Mouse (Mus musculus) forebrain, embryonic 15.5 days (tissue): ENCODE results near the gene Map2. TPM values are rescaled to one million over a fixed set of nuclear protein-coding genes. Genes with fewer than 3 reads are reported as not detected.
A peak's percentile ranks its signal among the peaks of the same experiment; 100 is the strongest.

Experiments used
- ATAC-seq: fragments of 200-750 bp; cut with Nextera tagmentation; replicated peaks from 2 replicates; pipeline ENCODE4 v1.8.0; 2017; ENCODE audit warnings: mild to moderate bottlenecking, moderate TSS enrichment, moderate library complexity
- H3K27ac ChIP-seq: fragments of 300-500 bp; sonication (generic); replicated peaks from 2 replicates; pipeline ENCODE4 v1.5.1; 2015; ENCODE audit warnings: mild to moderate bottlenecking, inconsistent platforms
- H3K27me3 ChIP-seq: fragments of 300-500 bp; sonication (generic); 2 replicates; pipeline ENCODE4 v1.6.1; 2015; ENCODE audit warnings: inconsistent platforms
- H3K36me3 ChIP-seq: fragments of 300-500 bp; sonication (generic); 2 replicates; pipeline ENCODE4 v1.6.1; 2015; ENCODE audit warnings: mild to moderate bottlenecking, inconsistent platforms
- H3K4me1 ChIP-seq: fragments of 300-500 bp; sonication (generic); 2 replicates; pipeline ENCODE4 v1.6.1; 2015; ENCODE audit warnings: inconsistent platforms
- H3K4me2 ChIP-seq: fragments of 300-500 bp; sonication (generic); replicated peaks from 2 replicates; pipeline ENCODE4 v1.6.1; 2015; ENCODE audit warnings: mild to moderate bottlenecking, inconsistent platforms
- H3K4me3 ChIP-seq: fragments of 300-500 bp; sonication (generic); 2 replicates; pipeline ENCODE4 v1.5.1; 2015; ENCODE audit warnings: mild to moderate bottlenecking, inconsistent platforms
- H3K9ac ChIP-seq: fragments of 300-500 bp; sonication (generic); replicated peaks from 2 replicates; pipeline ENCODE4 v1.6.1; 2015; ENCODE audit warnings: mild to moderate bottlenecking, inconsistent platforms
- H3K9me3 ChIP-seq: fragments of 300-500 bp; sonication (generic); 2 replicates; pipeline ENCODE4 v1.6.1; 2016; ENCODE audit warnings: inconsistent platforms
- WGBS: fragments of 180-500 bp; shearing (Covaris S2); methylation state at CpG from one replicate; pipeline ENCODE4 v1.1.7; 2015; ENCODE audit warnings: mixed read lengths; 5-methylcytosine and 5-hydroxymethylcytosine counted together
- polyA plus RNA-seq: library from polyadenylated mRNA; unstranded; fragments of >200 nt; fragmentation: Nextera tagmentation; extraction: Ambion mirVana; gene quantifications from 2 replicates; pipeline ENCODE4 v1.2.1, GENCODE M21; 2015

The Map2 gene
- polyA plus RNA-seq, 1 experiment from 2014 or later: 448 TPM

DNA sequence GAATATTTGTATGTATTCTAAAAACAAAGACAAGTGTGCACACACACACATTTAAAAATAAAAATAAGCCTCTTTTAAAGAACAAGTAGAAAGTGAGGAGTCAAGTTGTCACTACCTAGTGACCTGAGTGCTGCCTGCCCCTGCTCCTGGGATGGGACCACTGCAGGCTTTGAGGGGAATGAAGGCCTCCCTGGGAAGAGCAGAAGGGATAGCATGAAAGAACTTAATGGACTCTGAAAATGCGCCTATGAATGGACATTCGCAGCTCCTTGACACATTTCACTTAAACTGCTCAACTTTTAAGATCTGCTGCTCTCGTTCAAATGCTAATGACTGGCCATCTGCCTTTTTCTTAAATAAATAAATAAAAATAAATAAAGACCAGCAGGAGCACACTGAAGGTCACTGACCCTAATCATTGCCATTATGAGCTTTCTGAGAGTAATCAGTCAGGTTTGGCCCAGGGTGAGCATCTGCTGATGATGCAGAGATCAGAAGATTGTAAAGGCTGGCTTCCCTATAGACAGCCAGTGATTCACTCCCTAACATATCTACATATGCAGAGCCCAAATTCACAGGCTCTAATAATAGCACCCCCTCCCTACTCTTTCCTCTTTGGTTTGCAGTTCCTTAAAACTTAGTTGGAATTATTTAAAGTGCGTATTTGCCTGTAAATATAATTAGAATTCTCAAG, 91.3 kb downstream of the Map2 start:
- Histone ChIP-seq H3K4me3 (no peak overlapping the region), H3K9ac (no peak overlapping the region), H3K4me1 (peaks cover 15% of the 10 kb centered on the region; the same call in 1 of the 2 replicates), H3K36me3 (no peaks in the 10 kb centered on the region), H3K27me3 (no peaks in the 10 kb centered on the region), H3K27ac (0 out of 2 replicates have a peak overlapping the region, but pooled peaks have one; percentile 23), H3K4me2 (no peak overlapping the region), H3K9me3 (no peaks in the 10 kb centered on the region)
- no peak for ATAC-seq
- WGBS: 49% methylated on average over 4 of the region's 4 CpGs

DNA sequence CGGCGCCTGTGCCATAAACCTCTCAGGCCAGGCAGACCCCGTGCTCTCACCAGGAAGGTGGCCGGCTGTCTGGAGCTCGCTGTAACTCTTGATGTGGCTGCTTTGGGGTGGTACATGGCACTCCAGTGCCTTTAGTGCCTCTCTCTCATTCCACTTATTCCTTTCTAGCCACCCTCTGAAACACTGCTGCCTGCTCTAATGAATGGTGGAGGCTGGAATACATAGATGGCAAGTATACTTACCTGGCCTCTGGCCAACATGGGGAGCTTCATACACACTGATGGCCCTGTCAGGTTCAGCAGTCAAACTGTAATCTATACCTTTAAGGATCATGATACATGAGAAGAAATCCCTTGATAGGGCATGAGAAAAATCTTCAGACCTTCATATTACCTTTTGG, 102.6 kb downstream of the Map2 start:
- 91% methylated on average over 4 of the region's 5 CpGs for WGBS
- ATAC-seq: peak; percentile 48

DNA sequence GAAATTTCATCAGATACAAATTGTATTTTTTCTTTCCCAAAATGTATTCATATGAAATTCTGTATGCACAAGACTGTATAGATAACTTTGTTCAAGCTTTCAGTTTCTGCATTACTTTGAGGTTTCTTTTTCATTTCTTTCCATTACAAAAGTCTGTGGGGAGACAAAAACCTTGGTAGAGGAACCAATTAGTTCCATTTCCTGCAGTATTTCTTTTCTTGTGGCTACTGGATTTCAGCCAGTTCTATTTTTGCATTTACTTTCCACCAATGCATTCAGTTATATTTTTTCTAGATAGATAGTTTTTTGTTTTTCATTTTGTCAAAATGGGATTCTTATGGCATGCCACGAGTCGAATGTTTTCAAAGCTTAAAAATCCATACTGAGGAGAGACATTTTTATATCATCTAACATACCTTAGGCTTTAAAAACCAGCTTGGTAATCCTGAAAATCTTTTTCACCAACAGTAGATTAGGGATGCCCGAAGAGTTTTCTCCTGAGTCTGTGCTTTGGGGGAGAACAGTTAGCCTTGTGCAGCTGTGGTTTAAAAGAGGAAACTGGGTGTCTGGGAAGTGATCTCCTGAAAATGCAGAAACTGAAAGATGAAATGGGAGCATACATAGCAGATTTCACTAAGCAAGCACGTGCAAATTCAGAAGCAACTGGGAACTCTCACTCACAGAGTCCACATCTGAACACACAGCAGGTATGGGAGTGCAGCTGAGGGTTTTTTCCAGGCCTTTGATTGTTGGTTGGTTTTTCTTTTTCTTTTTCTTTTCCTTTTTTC, 104.3 kb downstream of the Map2 start:
- H3K36me3 ChIP-seq: no peaks in the 10 kb centered on the region; the same call in 1 of the 2 replicates
- no peaks in the 10 kb centered on the region for H3K9me3 ChIP-seq
- H3K4me2 ChIP-seq: no peak overlapping the region
- ATAC-seq: no peak
- H3K27ac ChIP-seq: peak overlapping the region; percentile 35
- no peak overlapping the region for H3K9ac ChIP-seq
- H3K4me1 ChIP-seq: peaks cover 12% of the 10 kb centered on the region
- no peak overlapping the region for H3K4me3 ChIP-seq
- no peaks in the 10 kb centered on the region for H3K27me3 ChIP-seq
- 76% methylated on average over 4 of the region's 4 CpGs for WGBS

More for the DNA sequence above, 102.6 kb downstream of the Map2 start:
- Histone ChIP-seq H3K9me3 (no peaks in the 10 kb centered on the region), H3K4me1 (peaks cover 12% of the 10 kb centered on the region), H3K27me3 (no peaks in the 10 kb centered on the region), H3K9ac (no peak overlapping the region), H3K4me2 (no peak overlapping the region), H3K27ac (0 out of 2 replicates have a peak overlapping the region, but pooled peaks have one; percentile 11), H3K4me3 (no peak overlapping the region), H3K36me3 (no peaks in the 10 kb centered on the region; the same call in 1 of the 2 replicates)

DNA sequence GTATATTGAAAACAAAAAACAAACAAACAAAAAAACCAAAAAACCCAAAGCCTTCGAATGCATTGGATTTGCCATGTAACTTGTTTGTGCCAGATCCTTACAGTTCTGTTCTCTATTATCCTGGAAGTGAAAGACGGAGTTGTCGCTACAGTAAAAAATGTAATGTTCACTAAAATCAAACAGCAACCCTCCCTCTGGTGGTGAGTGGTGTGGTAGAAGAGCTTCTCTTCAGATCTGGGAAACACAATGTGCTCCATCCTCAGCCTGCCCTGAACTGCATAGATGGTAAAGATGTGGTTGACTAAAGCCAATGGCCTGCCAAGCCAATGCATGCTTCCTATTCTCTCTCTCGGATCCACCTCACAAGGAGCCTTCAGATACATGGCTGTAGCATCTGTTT, 105.1 kb downstream of the Map2 start:
- Histone ChIP-seq H3K4me3 (no peak overlapping the region), H3K9me3 (no peaks in the 10 kb centered on the region), H3K27ac (no peak overlapping the region), H3K4me2 (no peak overlapping the region), H3K4me1 (peaks cover 12% of the 10 kb centered on the region), H3K36me3 (no peaks in the 10 kb centered on the region; the same call in 1 of the 2 replicates), H3K27me3 (no peaks in the 10 kb centered on the region), H3K9ac (no peak overlapping the region)
- ATAC-seq: no peak
- WGBS: 96% methylated on average over 4 of the region's 4 CpGs

DNA sequence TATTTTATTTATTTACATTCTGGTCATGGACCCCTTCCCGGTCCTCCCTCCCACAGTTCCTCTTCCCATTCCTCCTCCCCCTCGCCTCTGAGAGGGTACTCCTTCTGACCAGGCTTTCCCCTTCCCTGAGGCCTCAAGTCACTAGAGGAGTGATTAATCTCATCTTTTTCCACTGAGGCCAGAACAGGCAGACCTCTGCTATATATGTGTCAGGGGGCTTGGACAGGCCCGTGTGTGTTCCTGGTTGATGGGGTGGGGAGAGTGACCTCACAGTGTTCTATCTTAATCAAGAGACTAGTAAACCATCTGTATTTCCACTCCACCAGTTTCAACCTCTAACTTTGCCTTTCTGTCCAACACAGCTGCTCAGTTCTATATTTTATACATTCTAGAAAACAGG, 107.4 kb downstream of the Map2 start:
- H3K4me1 ChIP-seq: peaks cover 12% of the 10 kb centered on the region
- H3K36me3 ChIP-seq: no peaks in the 10 kb centered on the region; the same call in 1 of the 2 replicates
- no peak overlapping the region for H3K27ac ChIP-seq
- no peaks in the 10 kb centered on the region for H3K27me3 ChIP-seq
- no peaks in the 10 kb centered on the region for H3K9me3 ChIP-seq
- H3K4me2 ChIP-seq: no peak overlapping the region
- H3K9ac ChIP-seq: no peak overlapping the region
- WGBS: 80% methylated on average over 3 of the region's 3 CpGs
- H3K4me3 ChIP-seq: no peak overlapping the region
- no peak for ATAC-seq

DNA sequence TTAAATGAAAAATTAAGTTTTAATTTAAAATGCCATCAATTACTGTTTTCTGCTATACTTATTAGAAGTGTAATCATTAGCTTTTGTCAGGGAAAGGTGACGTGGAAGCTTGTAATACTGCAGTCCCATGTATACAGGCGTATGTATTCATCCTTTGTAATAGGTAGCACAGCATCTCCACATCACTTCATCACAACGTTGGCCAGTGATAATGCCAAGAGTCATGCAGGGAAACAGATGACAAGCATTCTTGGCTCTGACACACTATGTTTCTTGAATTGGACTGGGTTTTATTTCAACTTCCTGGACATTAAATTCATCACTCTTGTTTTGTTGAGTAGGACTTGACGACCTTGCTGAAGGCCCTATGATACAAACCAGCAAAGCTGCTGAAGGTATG, 113.9 kb downstream of the Map2 start:
- 83% methylated on average over 4 of the region's 4 CpGs for WGBS
- Histone ChIP-seq H3K27me3 (no peaks in the 10 kb centered on the region), H3K4me2 (no peak overlapping the region), H3K4me3 (no peak overlapping the region), H3K4me1 (peaks cover 3% of the 10 kb centered on the region; the same call in 1 of the 2 replicates), H3K9ac (no peak overlapping the region), H3K36me3 (no peaks in the 10 kb centered on the region), H3K27ac (no peak overlapping the region), H3K9me3 (no peaks in the 10 kb centered on the region)
- no peak for ATAC-seq

DNA sequence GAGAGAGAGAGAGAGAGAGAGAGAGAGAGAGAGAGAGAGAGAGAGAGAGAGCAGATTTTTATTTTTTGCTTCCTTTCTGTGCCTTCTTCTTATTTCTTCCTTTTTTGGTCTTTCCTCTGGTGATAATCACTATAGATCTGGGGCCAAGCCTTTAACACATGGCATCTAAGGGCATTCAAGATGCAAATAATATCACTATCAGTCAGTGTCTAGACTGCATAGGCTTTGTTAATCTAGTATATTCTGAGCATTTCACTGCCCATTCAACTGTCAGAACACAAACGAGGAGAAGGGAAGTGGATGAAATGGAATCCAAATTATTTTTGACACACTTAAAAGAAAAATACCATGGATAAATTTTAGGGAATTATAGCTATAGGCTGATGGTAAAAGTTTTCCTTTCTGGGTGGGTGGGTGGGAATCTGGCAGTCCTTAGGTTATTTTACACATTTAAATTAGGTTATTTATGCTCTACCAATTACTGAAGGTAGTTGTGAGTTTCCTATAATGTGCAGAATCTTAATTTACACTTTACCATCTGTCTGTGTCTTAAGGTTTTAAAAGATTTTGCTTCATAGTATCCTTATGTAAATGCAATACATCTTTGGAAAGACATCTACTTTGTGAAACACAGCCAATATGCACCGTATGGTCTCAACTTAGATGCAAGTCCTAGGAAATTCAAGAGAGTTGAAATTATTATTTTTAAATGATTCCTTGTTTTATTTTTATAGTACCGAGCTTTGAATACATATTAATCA, 117.2 kb downstream of the Map2 start:
- Histone ChIP-seq H3K9ac (no peak overlapping the region), H3K4me3 (no peak overlapping the region), H3K4me1 (peaks cover 3% of the 10 kb centered on the region; the same call in 1 of the 2 replicates), H3K27me3 (no peaks in the 10 kb centered on the region), H3K36me3 (no peaks in the 10 kb centered on the region), H3K9me3 (no peaks in the 10 kb centered on the region), H3K27ac (peak overlapping the region; percentile 63), H3K4me2 (no peak overlapping the region)
- ATAC-seq: peak; percentile 70
- 53% methylated on average over 3 of the region's 3 CpGs for WGBS

DNA sequence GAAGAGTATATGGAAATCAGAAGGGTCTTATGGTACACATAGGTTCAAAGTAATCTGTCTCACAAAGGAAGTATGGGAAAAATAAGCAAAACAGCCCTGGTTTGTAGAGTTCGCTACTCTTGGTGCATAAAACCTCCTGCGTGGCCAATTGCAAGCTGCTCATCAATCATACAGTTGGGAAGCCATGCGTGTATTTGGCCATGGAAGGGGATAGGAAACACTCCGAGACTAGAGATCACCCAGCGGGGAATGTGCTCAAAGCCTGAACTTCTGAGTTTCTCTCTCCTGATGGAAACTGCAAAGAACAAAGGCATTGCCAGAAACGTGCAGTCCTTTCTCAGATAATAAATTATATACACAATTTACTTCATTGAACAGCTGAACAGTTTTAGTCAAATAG, 124.3 kb downstream of the Map2 start:
- no peak overlapping the region for H3K4me3 ChIP-seq
- WGBS: 89% methylated on average over 6 of the region's 6 CpGs
- H3K9ac ChIP-seq: no peak overlapping the region
- no peak for ATAC-seq
- no peaks in the 10 kb centered on the region for H3K27me3 ChIP-seq
- no peak overlapping the region for H3K27ac ChIP-seq
- H3K4me1 ChIP-seq: no peaks in the 10 kb centered on the region
- H3K36me3 ChIP-seq: no peaks in the 10 kb centered on the region
- no peak overlapping the region for H3K4me2 ChIP-seq
- no peaks in the 10 kb centered on the region for H3K9me3 ChIP-seq

DNA sequence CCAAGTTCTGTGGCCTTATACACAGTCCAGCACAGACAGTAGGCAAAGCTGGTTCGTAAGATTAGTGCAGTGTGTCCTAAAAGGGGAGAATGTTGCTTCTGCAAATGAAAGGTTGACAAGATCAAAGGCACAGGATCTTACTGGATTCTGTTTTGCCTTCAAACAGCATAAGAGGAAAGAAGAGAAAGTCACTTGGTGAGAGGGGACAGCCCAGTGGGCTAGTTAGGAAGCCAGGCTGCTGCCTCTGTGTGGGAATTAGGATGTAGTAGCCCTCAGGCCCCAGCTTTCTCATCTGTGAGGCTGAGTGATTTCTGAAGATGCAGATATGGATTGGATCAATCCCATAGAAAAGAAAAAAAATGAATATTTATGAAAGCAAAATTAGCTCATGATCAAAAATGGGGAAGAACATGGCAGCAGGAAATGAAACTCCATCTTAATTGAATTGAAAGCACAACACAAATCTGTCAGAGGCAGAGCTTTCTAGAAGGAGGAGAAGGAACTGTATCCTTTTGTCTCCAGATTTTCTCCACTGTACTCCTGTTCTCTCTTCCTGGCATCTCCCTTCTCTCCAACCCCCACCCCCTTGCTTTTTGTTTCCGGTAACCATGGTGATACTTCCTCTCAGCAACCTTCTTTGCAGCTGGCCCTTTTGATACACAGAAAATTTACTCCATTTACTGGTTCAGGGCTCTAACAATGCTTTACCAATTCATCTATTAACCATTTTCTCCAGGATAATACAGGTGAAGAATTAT, 145.5 kb downstream of the Map2 start:
- peak overlapping the region; percentile 99 for H3K27ac ChIP-seq
- WGBS: 18% methylated on average over 2 of the region's 2 CpGs
- H3K27me3 ChIP-seq: no peaks in the 10 kb centered on the region
- H3K4me2 ChIP-seq: peak overlapping the region; percentile 40
- H3K4me3 ChIP-seq: peak overlapping the region; percentile 13; the same call in 1 of the 2 replicates
- no peaks in the 10 kb centered on the region for H3K36me3 ChIP-seq
- peak; percentile 69 for ATAC-seq
- H3K9me3 ChIP-seq: no peaks in the 10 kb centered on the region
- H3K9ac ChIP-seq: peak overlapping the region; percentile 35
- H3K4me1 ChIP-seq: peaks cover 43% of the 10 kb centered on the region

DNA sequence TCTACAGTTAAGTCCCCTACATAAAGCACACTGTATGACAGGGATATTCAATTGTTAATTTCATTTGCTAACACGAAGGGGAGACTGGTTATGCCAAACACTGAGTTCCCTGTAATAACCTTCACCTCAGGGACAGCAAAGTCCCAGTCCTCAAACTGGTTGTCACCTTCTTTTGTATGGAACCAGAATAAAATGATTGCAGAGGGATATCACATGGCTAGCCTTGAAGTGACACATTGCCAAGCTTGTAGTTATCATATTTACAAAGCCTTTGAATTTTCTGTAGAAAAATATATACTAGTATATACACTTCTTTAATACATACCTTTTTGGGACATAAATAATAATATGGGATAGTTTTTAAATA, 146.0 kb downstream of the Map2 start:
- peak overlapping the region; percentile 35; the same call in 1 of the 2 replicates for H3K9ac ChIP-seq
- peak overlapping the region; percentile 13; the same call in 1 of the 2 replicates for H3K4me3 ChIP-seq
- no peaks in the 10 kb centered on the region for H3K27me3 ChIP-seq
- H3K4me1 ChIP-seq: peaks cover 39% of the 10 kb centered on the region
- H3K4me2 ChIP-seq: peak overlapping the region; percentile 40
- H3K27ac ChIP-seq: peak overlapping the region; percentile 99
- 5% methylated on average over 1 of the region's 1 CpGs for WGBS
- ATAC-seq: peak; percentile 34
- 0 out of 2 replicates have a peak, but pooled peaks cover under 1% of the 10 kb centered on the region for H3K36me3 ChIP-seq
- H3K9me3 ChIP-seq: no peaks in the 10 kb centered on the region

DNA sequence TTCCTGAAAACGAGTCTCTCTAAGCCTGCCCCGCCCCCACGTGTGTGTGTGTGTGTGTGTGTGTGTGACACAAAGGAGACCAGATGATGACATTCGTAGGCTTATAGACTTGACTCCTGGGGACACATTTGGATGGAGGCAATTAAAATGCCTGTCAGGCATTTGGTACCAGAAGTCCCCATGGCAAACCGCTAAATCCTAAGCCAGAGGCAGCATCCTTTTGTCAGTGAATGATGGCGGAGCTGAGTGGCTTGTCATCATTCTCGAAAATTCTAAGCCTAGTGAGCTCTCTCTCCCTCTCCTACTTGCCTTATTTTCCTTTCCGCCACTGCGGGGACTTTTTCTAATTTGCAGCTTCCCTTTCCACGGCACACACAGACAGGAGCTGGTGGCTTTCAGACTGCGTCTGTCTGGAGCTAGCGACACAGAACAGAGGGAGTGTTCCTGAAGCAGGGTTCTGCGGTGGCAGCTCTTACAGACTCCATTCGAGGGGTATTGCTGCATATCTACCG, 146.6 kb downstream of the Map2 start:
- peak overlapping the region; percentile 40 for H3K4me2 ChIP-seq
- WGBS: 7% methylated on average over 15 of the region's 15 CpGs
- H3K9me3 ChIP-seq: no peaks in the 10 kb centered on the region
- peak; percentile 83 for ATAC-seq
- H3K27ac ChIP-seq: peak overlapping the region; percentile 99
- H3K9ac ChIP-seq: peak overlapping the region; percentile 54
- no peaks in the 10 kb centered on the region for H3K27me3 ChIP-seq
- peaks cover 43% of the 10 kb centered on the region for H3K4me1 ChIP-seq
- 0 out of 2 replicates have a peak, but pooled peaks cover 2% of the 10 kb centered on the region for H3K36me3 ChIP-seq
- H3K4me3 ChIP-seq: peak overlapping the region; percentile 42
